Mouse (Mus musculus) heart, adult 11 months (tissue): ENCODE data around the gene Cfap298.
A peak's percentile ranks its signal among the peaks of the same experiment; 100 is the strongest.

Experiments
- DNase-seq: peaks from one replicate; pipeline ENCODE4 v3.0.0; 2022

The Cfap298 gene

DNA sequence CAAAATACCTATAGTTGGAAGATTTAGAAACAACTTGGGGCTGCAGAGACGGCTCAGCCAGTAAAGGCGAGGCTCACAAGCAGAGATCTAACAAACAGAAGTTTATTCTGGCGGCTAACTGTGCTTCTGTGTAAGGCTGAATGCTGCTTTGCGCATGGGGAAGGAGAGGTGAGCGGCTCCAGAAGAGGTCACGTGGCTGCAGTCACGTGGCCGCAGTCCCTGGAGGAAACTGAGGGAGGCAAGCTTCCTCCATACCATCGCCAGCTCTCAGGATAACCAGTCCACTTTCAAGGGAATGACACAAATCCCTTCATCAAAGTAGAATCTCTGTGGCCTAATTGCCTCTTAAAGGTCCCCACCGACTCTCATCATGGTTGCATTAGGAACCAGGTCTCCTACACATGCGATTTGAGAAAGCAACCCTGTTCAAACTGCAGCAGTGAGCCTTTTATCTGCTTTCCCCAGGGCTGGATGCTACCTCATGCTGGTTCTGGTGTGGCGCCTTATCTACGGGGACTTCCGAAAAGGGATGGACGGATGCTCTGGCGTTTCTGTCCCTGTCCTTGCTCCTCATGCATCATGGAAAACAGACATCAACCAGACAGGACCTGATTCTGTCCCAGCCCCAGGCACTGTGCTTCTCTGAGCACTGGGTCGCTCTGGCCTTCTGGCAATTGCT, 23.9 kb downstream of the Cfap298 start:
- DNase-seq = no peak

DNA sequence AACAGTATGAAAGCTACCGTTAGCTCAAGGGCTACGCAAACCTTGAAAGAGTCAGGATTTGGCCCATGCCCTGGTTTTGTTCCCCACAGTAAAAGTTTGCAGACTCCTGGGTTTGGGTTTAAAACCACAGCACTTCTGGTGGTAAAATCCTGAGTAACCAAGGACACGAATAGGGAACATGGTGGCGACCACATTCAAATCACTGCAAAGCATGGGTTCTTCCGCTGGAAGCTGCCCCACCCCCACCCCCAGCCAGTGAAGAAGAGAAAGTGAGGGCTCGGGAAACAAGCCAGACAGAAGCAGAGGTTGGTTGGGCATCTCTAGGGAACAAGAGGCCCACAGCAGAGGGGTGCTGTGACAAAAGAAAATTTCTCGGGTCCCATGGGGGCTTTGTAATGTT, 27.7 kb downstream of the Cfap298 start:
- no peak for DNase-seq

DNA sequence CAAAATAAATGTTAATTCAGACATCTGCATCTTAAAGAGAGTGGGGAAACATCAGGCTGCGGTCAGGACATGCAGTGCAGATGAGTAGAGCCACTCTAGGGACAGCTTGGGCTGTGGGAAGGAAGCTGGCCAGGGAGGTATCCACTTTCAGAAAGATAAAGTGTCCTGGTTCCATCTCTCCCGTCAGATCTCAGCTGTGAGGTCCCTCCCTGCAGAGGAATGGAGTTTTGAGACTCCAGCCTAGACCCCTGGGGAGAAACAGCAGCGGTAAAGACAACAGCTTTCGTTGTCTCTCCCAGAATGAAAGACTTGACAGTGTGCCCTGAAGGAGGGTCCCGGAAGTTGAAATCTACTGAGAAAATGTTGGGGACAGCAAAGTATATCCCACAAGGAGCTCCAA, 31.6 kb downstream of the Cfap298 start:
- DNase-seq = no peak

DNA sequence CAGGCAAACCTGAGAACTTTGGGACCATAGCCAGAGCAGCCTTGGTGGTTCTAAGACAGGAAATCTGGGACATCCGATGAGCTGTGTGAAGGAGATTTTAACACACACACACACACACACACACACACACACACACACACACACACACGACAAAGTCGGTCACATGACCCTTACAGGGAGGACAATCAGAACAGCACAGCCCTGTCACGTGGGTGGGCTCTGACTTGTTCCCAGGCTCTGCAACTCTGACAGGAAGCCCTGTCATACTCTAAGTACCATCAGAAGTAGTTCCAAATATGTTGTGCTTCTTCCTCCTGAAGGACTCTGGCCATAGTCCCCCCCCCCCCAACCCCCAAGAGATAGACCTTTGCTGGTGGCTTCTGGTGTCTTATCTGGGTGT, 33.5 kb downstream of the Cfap298 start:
- DNase-seq = peak; percentile 97

DNA sequence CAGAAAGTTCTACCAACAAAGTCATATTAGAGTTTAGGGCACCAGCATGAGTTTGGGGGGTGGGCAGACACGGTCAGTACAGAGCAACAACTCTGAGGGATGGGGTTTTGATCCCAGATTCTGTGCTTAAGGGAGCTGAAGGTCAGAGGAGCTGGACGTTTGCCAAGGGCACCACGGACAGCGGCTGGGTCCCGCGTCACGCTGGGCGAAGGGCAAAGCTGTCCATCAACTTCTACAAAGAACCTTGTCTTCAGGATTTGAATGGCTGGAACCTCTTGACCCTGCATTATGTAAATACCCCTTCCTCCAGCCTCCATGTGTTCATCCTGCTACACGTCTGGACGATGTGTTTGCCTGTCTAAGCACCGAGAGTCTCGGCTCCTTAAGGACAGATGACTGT, 35.4 kb downstream of the Cfap298 start:
- peak; percentile 81 for DNase-seq

GRCm38 (mm10) chr16:90897651-90898050, 37.3 kb downstream of the Cfap298 start:
- DNase-seq = peak; percentile 95

GRCm38 (mm10) chr16:90893792-90894191, 41.1 kb downstream of the Cfap298 start:
- no peak for DNase-seq

GRCm38 (mm10) chr16:90893019-90893418, 41.9 kb downstream of the Cfap298 start:
- no peak for DNase-seq

DNA sequence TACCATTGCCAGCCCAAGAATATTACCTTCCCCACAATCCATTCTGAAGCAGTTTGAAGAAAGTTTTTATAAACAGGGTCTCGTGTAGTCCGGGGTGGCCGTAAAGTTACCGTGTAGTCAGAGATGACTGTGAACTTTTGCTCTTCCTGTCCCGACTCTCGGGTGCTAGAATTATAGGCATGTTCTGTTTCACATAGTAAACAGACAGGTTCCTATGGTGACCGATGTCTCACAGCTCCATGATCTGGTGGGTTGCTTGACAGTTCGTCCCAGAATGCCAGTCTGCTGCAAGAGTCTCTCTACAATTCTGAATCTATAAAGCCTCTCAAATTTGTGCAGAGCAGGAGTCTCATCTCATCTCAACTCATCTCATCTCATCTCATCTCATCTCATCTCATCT, 42.8 kb downstream of the Cfap298 start:
- DNase-seq = no peak

GRCm38 (mm10) chr16:90891601-90892000, 43.3 kb downstream of the Cfap298 start:
- peak; percentile 96 for DNase-seq

GRCm38 (mm10) chr16:90890683-90891082, 44.2 kb downstream of the Cfap298 start:
- no peak for DNase-seq

- peak; percentile 96 for DNase-seq
These were observed 48.9 kb downstream of the Cfap298 start for GRCm38 (mm10) chr16:90885781-90886565.

- DNase-seq = no peak
These were observed 49.6 kb downstream of the Cfap298 start for GRCm38 (mm10) chr16:90885351-90885750.

GRCm38 (mm10) chr16:90882501-90882977, 52.4 kb downstream of the Cfap298 start:
- peak; percentile 97 for DNase-seq

GRCm38 (mm10) chr16:90878135-90878860, 56.6 kb downstream of the Cfap298 start:
- DNase-seq = peak; percentile 86
